Comparison of ENCODE assay signal across 8 mouse cellular contexts in the genomic region with DNA sequence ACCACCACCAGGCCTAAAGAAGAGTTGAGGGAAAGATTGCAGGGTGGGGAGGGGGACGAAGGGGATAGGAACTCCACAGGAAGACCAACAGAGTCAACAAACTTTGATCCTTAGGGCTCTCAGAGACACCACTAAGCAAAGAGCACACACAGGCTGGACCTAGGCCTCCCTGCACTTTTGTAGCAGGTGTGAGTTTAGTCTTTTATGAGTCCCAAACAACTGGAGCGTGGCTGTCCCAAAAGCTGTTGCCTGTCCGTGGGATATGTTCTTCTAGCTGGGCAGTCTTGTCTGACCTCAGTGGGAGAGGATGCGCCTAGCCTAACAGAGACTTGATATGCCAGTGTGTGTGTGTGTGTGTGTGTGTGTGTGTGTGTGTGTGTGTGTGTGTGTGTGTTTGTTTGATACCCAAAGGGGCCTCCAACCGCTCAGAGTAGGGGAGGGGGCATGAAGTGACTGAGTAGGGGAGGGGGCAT. TPM values are rescaled to one million over a fixed set of nuclear protein-coding genes. Genes with fewer than 3 reads are reported as not detected.
A peak's percentile ranks its signal among the peaks of the same experiment; 100 is the strongest.
DNase-seq lines count a peak whose midpoint lies in the region; ATAC-seq and TF ChIP-seq lines count a peak whose summit lies in the region.

No protein-coding gene starts in this region.

- H3K4me2 ChIP-seq in hindbrain, embryonic 15.5 days, result peak overlapping the region; percentile 71
- peak overlapping the region; percentile 76 for H3K4me2 ChIP-seq in myocyte (ENCODE audit: low read depth)

- DNase-seq in kidney, adult 9 months, result peak; percentile 15
- DNase-seq in kidney, postnatal 14 days, result no peak
- DNase-seq in adipocyte (ENCODE audit: low spot score), result peak; percentile 22
- no peak for DNase-seq in left cerebral cortex, postnatal 14 days (ENCODE audit: low spot score in 2 of 2)
- DNase-seq in adrenal gland, adult 8-10 months, result no peak
- DNase-seq in layer of hippocampus, adult 8-10 months (ENCODE audit: low spot score in 2 of 2), result no peak

- H3K36me3 ChIP-seq in hindbrain, embryonic 15.5 days, result no peaks in the 10 kb centered on the region
- H3K36me3 ChIP-seq in myocyte (ENCODE audit: control insufficient read depth, insufficient read depth), result no peaks in the 10 kb centered on the region

- H3ac ChIP-seq in myocyte (ENCODE audit: control insufficient read depth, insufficient read length), result no peak overlapping the region

- H3K27ac ChIP-seq in hindbrain, embryonic 15.5 days (replicated peaks), result no peak overlapping the region

- H3K79me2 ChIP-seq in myocyte (ENCODE audit: control insufficient read depth, insufficient read depth), result no peaks in the 10 kb centered on the region

- no peak; the same call in 1 of the 2 replicates for ATAC-seq in hindbrain, embryonic 15.5 days (ENCODE audit: low FRiP score, low read depth)

- intact Hi-C loops in left cerebral cortex, postnatal 14 days (cut with DNase I), result no loop called here

- WGBS in hindbrain, embryonic 15.5 days, result 50% methylated on average over 5 of the region's 5 CpGs

- no peak for TF ChIP-seq POLR2A in myocyte (IDR thresholded peaks at IDR 0.05; ENCODE audit: insufficient read length, low read depth)

- H3K4me1 ChIP-seq in hindbrain, embryonic 15.5 days (replicated peaks), result peaks cover 17% of the 10 kb centered on the region

- no peak overlapping the region for H3K9ac ChIP-seq in hindbrain, embryonic 15.5 days

- no peaks in the 10 kb centered on the region for H3K9me3 ChIP-seq in hindbrain, embryonic 15.5 days

- H3K4me3 ChIP-seq in hindbrain, embryonic 15.5 days, result peak overlapping the region; percentile 43
- peak overlapping the region; percentile 66 for H3K4me3 ChIP-seq in myocyte

- H3K27me3 ChIP-seq in hindbrain, embryonic 15.5 days, result no peaks in the 10 kb centered on the region
- H3K27me3 ChIP-seq in myocyte (ENCODE audit: control insufficient read depth, insufficient read depth, insufficient read length), result no peaks in the 10 kb centered on the region

TF ChIP-seq in myocyte, 11 proteins besides CTCF, POLR2A, EP300 and RAD21:
- TF ChIP-seq REST (IDR thresholded peaks at IDR 0.05; ENCODE audit: insufficient read depth, insufficient read length), result no peak
- TF ChIP-seq MAX (IDR thresholded peaks at IDR 0.05; ENCODE audit: low read depth), result no peak
- no peak for TF ChIP-seq E2F4 (IDR thresholded peaks at IDR 0.05; ENCODE audit: insufficient read depth)
- TF ChIP-seq TCF3 (IDR thresholded peaks at IDR 0.05; ENCODE audit: insufficient read length, low read depth), result no peak
- no peak for TF ChIP-seq USF1 (IDR thresholded peaks at IDR 0.05; ENCODE audit: low read depth)
- no peak for TF ChIP-seq CEBPB (IDR thresholded peaks at IDR 0.05; ENCODE audit: insufficient read depth, poor library complexity, severe bottlenecking)
- TF ChIP-seq SRF (IDR thresholded peaks at IDR 0.05; ENCODE audit: control insufficient read depth, insufficient read length, low read depth), result no peak
- TF ChIP-seq MYOD1 (IDR thresholded peaks at IDR 0.05; ENCODE audit: control insufficient read depth in 1 of 3, insufficient read length in 2 of 3, low read depth in 2 of 3), result no peak

RNA-seq across cellular contexts. Expression of gene Ddx58, which starts 0.7 kb away (rescaled TPM):
- polyA plus RNA-seq in hindbrain, embryonic 15.5 days (2015; fragmentation: Nextera tagmentation; extraction: Ambion mirVana), result 3.3 TPM in 2 replicates
- 4.1 TPM for polyA plus RNA-seq in myocyte (2012; fragmentation: generic; extraction: Trizol)
- total RNA-seq in left cerebral cortex, postnatal 14 days (2021), result 1 to 10 TPM; 3.1 to 5.1 TPM
- 10 to 100 TPM; 34.0 to 40.5 (median 37.5) TPM for total RNA-seq in adrenal gland, adult 8-10 months (2022)
- total RNA-seq in layer of hippocampus, adult 8-10 months (2022), result 1 to 10 TPM; 3.7 to 8.2 (median 6.8) TPM

RNA-seq across cellular contexts. Expression of gene Smim27, which starts 29.1 kb away (rescaled TPM):
- polyA plus RNA-seq in hindbrain, embryonic 15.5 days (2015; fragmentation: Nextera tagmentation; extraction: Ambion mirVana), result 13.7 and 20.3 TPM in 2 replicates
- polyA plus RNA-seq in myocyte (2012; fragmentation: generic; extraction: Trizol), result 6.2 TPM
- 10 to 100 TPM; 10.5 to 11.6 TPM for total RNA-seq in left cerebral cortex, postnatal 14 days (2021)
- 10 to 100 TPM; 39.1 to 77.7 (median 55.6) TPM for total RNA-seq in adrenal gland, adult 8-10 months (2022)
- 10 to 100 TPM; 11.1 to 27.8 (median 17.2) TPM for total RNA-seq in layer of hippocampus, adult 8-10 months (2022)

RNA-seq across cellular contexts. Expression of gene Topors, which starts 29.3 kb away (rescaled TPM):
- polyA plus RNA-seq in hindbrain, embryonic 15.5 days (2015; fragmentation: Nextera tagmentation; extraction: Ambion mirVana), result 29.2 and 31.1 TPM in 2 replicates
- polyA plus RNA-seq in myocyte (2012; fragmentation: generic; extraction: Trizol), result 6.7 TPM
- 10 to 100 TPM; 16.6 to 18.5 TPM for total RNA-seq in left cerebral cortex, postnatal 14 days (2021)
- total RNA-seq in adrenal gland, adult 8-10 months (2022), result 10 to 100 TPM; 29.0 to 30.4 (median 29.9) TPM
- 10 to 100 TPM; 19.1 to 21.3 (median 21.0) TPM for total RNA-seq in layer of hippocampus, adult 8-10 months (2022)

RNA-seq across cellular contexts. Expression of gene Ndufb6, which starts 38.9 kb away (rescaled TPM):
- 361 and 394 TPM in 2 replicates for polyA plus RNA-seq in hindbrain, embryonic 15.5 days (2015; fragmentation: Nextera tagmentation; extraction: Ambion mirVana)
- 309 TPM for polyA plus RNA-seq in myocyte (2012; fragmentation: generic; extraction: Trizol)
- total RNA-seq in left cerebral cortex, postnatal 14 days (2021), result 100 to 1,000 TPM; 207 to 219 TPM
- total RNA-seq in adrenal gland, adult 8-10 months (2022), result 100 to 1,000 TPM; 151 to 218 (median 179) TPM
- total RNA-seq in layer of hippocampus, adult 8-10 months (2022), result 100 to 1,000 TPM; 158 to 176 (median 167) TPM

Comparison
In these comparisons a context has a peak if more than half of its experiments do, and no peak if none do; other contexts are left out.
1. DNase-seq: peak in kidney, adult 9 months (single experiment) and adipocyte (single experiment); none in kidney, postnatal 14 days (single experiment), left cerebral cortex, postnatal 14 days (0 of 2), adrenal gland, adult 8-10 months (single experiment) and layer of hippocampus, adult 8-10 months (0 of 2).